Mouse (Mus musculus) cerebellum, adult 2 months (tissue): ENCODE results near the gene Mtss1l.

Source experiments
- CTCF ChIP-seq: fragments of 200-500 bp; IDR thresholded peaks from 2 replicates; pipeline ENCODE4 v1.5.1; 2011; ENCODE audit warnings: low read depth, mild to moderate bottlenecking, control low read depth, low read length, moderate library complexity, borderline replicate concordance; ENCODE audit not compliant: insufficient read depth
- POLR2A ChIP-seq: fragments of 200-500 bp; IDR thresholded peaks from 2 replicates; pipeline ENCODE4 v1.6.1; 2011; ENCODE audit warnings: low read length, control low read depth, borderline replicate concordance; ENCODE audit not compliant: insufficient read depth

DNA sequence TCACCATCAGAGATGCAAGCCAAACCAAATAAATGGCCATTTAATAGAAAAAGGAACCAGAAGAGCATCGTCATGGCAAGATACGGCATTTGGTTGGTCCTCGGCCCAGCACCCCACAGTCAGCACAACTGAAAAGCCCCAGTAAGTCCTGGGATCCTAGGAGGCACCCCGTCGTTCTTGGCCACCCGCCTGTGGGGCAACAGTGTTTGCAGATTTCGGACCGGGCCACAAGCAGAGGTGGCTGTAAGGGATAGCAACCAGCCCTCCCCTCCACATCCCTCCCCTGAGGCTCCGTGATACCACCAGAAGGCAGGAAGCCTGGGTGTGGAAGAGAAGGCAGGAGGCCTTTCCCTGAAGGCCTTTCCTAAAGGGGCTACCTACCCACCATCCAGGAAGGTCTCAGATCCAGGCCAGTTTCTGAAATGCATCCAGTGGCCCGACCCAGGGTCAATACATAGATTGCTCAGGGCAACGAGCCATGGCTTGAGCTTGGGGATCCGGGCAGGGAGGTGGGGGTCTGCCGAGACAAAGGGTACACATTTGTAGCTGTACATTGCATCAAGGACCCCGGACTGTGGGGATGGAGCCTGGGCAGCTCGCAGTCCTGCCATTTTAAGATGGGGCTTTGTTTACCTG lies 20.7 kb downstream of the Mtss1l start:
- TF ChIP-seq CTCF, result no peak
- no peak for TF ChIP-seq POLR2A
